Comparison of ENCODE assay signal across 8 mouse cellular contexts in genomic region chr5:115301615-115302014, GRCm38 (mm10). TPM values are rescaled to one million over a fixed set of nuclear protein-coding genes. Genes with fewer than 3 reads are reported as not detected.
DNase-seq lines count a peak whose midpoint lies in the region; ATAC-seq and TF ChIP-seq lines count a peak whose summit lies in the region.

No protein-coding gene starts in this region.

- WGBS in lung, embryonic 15.5 days = 16% methylated on average over 13 of the region's 13 CpGs
- 32% methylated on average over 13 of the region's 13 CpGs for WGBS in forebrain, embryonic 11.5 days
- 16% methylated on average over 13 of the region's 13 CpGs for WGBS in kidney, postnatal 0 days
- 29% methylated on average over 13 of the region's 13 CpGs for WGBS in neural tube, embryonic 14.5 days

- H3K36me3 ChIP-seq in lung, embryonic 15.5 days = peaks cover 24% of the 10 kb centered on the region
- H3K36me3 ChIP-seq in forebrain, embryonic 11.5 days (ENCODE audit: control insufficient read depth, insufficient read depth, low read length) = peaks cover 8% of the 10 kb centered on the region
- peaks cover 15% of the 10 kb centered on the region for H3K36me3 ChIP-seq in kidney, postnatal 0 days (ENCODE audit: insufficient read depth, low read length)
- peaks cover 13% of the 10 kb centered on the region for H3K36me3 ChIP-seq in neural tube, embryonic 14.5 days (ENCODE audit: control insufficient read depth, insufficient read depth, low read length)

- DNase-seq in lung, postnatal 14 days = no peak
- no peak for DNase-seq in forebrain, embryonic 11.5 days (ENCODE audit: low spot score)
- no peak for DNase-seq in kidney, postnatal 0 days (ENCODE audit: low spot score)
- DNase-seq in T-cell, adult 2 months (ENCODE audit: low spot score) = no peak
- no peak for DNase-seq in urinary bladder, postnatal 14 days (ENCODE audit: low spot score)

- peak overlapping the region; percentile 52 for H3K9ac ChIP-seq in lung, embryonic 15.5 days
- peak overlapping the region; percentile 51; the same call in 1 of the 2 replicates for H3K9ac ChIP-seq in forebrain, embryonic 11.5 days (ENCODE audit: low read length)
- H3K9ac ChIP-seq in kidney, postnatal 0 days (ENCODE audit: low read depth, low read length) = peak overlapping the region; percentile 49
- H3K9ac ChIP-seq in neural tube, embryonic 14.5 days (replicated peaks; ENCODE audit: low read depth, low read length) = peak overlapping the region; percentile 57

- no peaks in the 10 kb centered on the region for H3K27me3 ChIP-seq in lung, embryonic 15.5 days
- H3K27me3 ChIP-seq in forebrain, embryonic 11.5 days (ENCODE audit: control insufficient read depth, insufficient read depth, low read length) = peaks cover 4% of the 10 kb centered on the region; the same call in 1 of the 2 replicates
- H3K27me3 ChIP-seq in kidney, postnatal 0 days (ENCODE audit: insufficient read depth, low read length) = no peaks in the 10 kb centered on the region
- H3K27me3 ChIP-seq in neural tube, embryonic 14.5 days (ENCODE audit: control insufficient read depth, insufficient read depth, low read length) = no peaks in the 10 kb centered on the region

- peak overlapping the region; percentile 83 for H3K4me2 ChIP-seq in lung, embryonic 15.5 days
- H3K4me2 ChIP-seq in forebrain, embryonic 11.5 days (ENCODE audit: low read depth, low read length, severe bottlenecking) = peak overlapping the region; percentile 76
- peak overlapping the region; percentile 62 for H3K4me2 ChIP-seq in kidney, postnatal 0 days (ENCODE audit: low read length)
- H3K4me2 ChIP-seq in neural tube, embryonic 14.5 days (ENCODE audit: low read depth, low read length) = peak overlapping the region; percentile 75

- TF ChIP-seq CTCF in kidney, postnatal 0 days (IDR thresholded peaks at IDR 0.05; ENCODE audit: low read depth) = no peak

- no peak for ATAC-seq in lung, embryonic 15.5 days (ENCODE audit: borderline replicate concordance, extremely low read depth, low FRiP score, low TSS enrichment)
- ATAC-seq in forebrain, embryonic 11.5 days (replicated peaks; ENCODE audit: low FRiP score) = no peak; the same call in 1 of the 2 replicates
- no peak for ATAC-seq in kidney, postnatal 0 days (replicated peaks; ENCODE audit: low FRiP score, low read depth)
- ATAC-seq in neural tube, embryonic 14.5 days (ENCODE audit: low read depth) = no peak
- ATAC-seq in inflammation-experienced regulatory T-cells, adult 6 months = no peak

- peak overlapping the region; percentile 67 for H3K27ac ChIP-seq in lung, embryonic 15.5 days
- no peak overlapping the region for H3K27ac ChIP-seq in forebrain, embryonic 11.5 days (ENCODE audit: low read depth, low read length)
- H3K27ac ChIP-seq in kidney, postnatal 0 days = peak overlapping the region; percentile 54
- peak overlapping the region; percentile 64 for H3K27ac ChIP-seq in neural tube, embryonic 14.5 days (ENCODE audit: low read depth, low read length)

- peak overlapping the region; percentile 93 for H3K4me3 ChIP-seq in lung, embryonic 15.5 days
- peak overlapping the region; percentile 83 for H3K4me3 ChIP-seq in forebrain, embryonic 11.5 days (ENCODE audit: low read depth, low read length)
- peak overlapping the region; percentile 79 for H3K4me3 ChIP-seq in kidney, postnatal 0 days (replicated peaks; ENCODE audit: low read depth, low read length)
- peak overlapping the region; percentile 72 for H3K4me3 ChIP-seq in neural tube, embryonic 14.5 days (ENCODE audit: low read depth, low read length)

- peaks cover 28% of the 10 kb centered on the region for H3K4me1 ChIP-seq in lung, embryonic 15.5 days
- H3K4me1 ChIP-seq in forebrain, embryonic 11.5 days (replicated peaks; ENCODE audit: control insufficient read depth, insufficient read depth, low read length) = peaks cover 21% of the 10 kb centered on the region; the same call in 1 of the 2 replicates
- H3K4me1 ChIP-seq in kidney, postnatal 0 days (replicated peaks; ENCODE audit: insufficient read depth, low read length) = peaks cover 13% of the 10 kb centered on the region; the same call in 1 of the 2 replicates
- peaks cover 18% of the 10 kb centered on the region for H3K4me1 ChIP-seq in neural tube, embryonic 14.5 days (ENCODE audit: control insufficient read depth, insufficient read depth, low read length)

- H3K9me3 ChIP-seq in lung, embryonic 15.5 days = no peaks in the 10 kb centered on the region
- no peaks in the 10 kb centered on the region for H3K9me3 ChIP-seq in forebrain, embryonic 11.5 days (ENCODE audit: control insufficient read depth, low read length)
- no peaks in the 10 kb centered on the region for H3K9me3 ChIP-seq in kidney, postnatal 0 days (replicated peaks; ENCODE audit: low read length)
- H3K9me3 ChIP-seq in neural tube, embryonic 14.5 days (ENCODE audit: control insufficient read depth, low read length) = no peaks in the 10 kb centered on the region

RNA-seq across cellular contexts. Expression of gene Dynll1, which starts 0.8 kb away (rescaled TPM):
- polyA plus RNA-seq in lung, embryonic 15.5 days (2015; fragmentation: Nextera tagmentation; extraction: Ambion mirVana) = 1,439 and 1,513 TPM in 2 replicates
- 1,518 and 1,534 TPM in 2 replicates for polyA plus RNA-seq in forebrain, embryonic 11.5 days (2014; fragmentation: Nextera tagmentation; extraction: Ambion mirVana)
- polyA plus RNA-seq in kidney, postnatal 0 days (2015; fragmentation: Nextera tagmentation; extraction: Ambion mirVana) = 1,395 and 1,475 TPM in 2 replicates
- 1,143 and 1,163 TPM in 2 replicates for polyA plus RNA-seq in neural tube, embryonic 14.5 days (2014; fragmentation: Nextera tagmentation; extraction: Ambion mirVana)
- polyA plus RNA-seq in inflammation-experienced regulatory T-cells, adult 6 months (2017; shearing (Covaris generic)) = 100 to 1,000 TPM; 360 to 571 (median 381) TPM

RNA-seq across cellular contexts. Expression of gene Coq5, which starts 22.1 kb away (rescaled TPM):
- polyA plus RNA-seq in lung, embryonic 15.5 days (2015; fragmentation: Nextera tagmentation; extraction: Ambion mirVana) = 37.6 and 40.4 TPM in 2 replicates
- 57.1 and 58.2 TPM in 2 replicates for polyA plus RNA-seq in forebrain, embryonic 11.5 days (2014; fragmentation: Nextera tagmentation; extraction: Ambion mirVana)
- polyA plus RNA-seq in kidney, postnatal 0 days (2015; fragmentation: Nextera tagmentation; extraction: Ambion mirVana) = 44.7 and 46.6 TPM in 2 replicates
- polyA plus RNA-seq in neural tube, embryonic 14.5 days (2014; fragmentation: Nextera tagmentation; extraction: Ambion mirVana) = 58.5 and 61.8 TPM in 2 replicates
- polyA plus RNA-seq in inflammation-experienced regulatory T-cells, adult 6 months (2017; shearing (Covaris generic)) = 10 to 100 TPM; 26.0 to 35.4 (median 31.6) TPM

RNA-seq across cellular contexts. Expression of gene Srsf9, which starts 25.4 kb away (rescaled TPM):
- polyA plus RNA-seq in lung, embryonic 15.5 days (2015; fragmentation: Nextera tagmentation; extraction: Ambion mirVana) = 262 and 286 TPM in 2 replicates
- polyA plus RNA-seq in forebrain, embryonic 11.5 days (2014; fragmentation: Nextera tagmentation; extraction: Ambion mirVana) = 373 and 388 TPM in 2 replicates
- polyA plus RNA-seq in kidney, postnatal 0 days (2015; fragmentation: Nextera tagmentation; extraction: Ambion mirVana) = 234 and 251 TPM in 2 replicates
- polyA plus RNA-seq in neural tube, embryonic 14.5 days (2014; fragmentation: Nextera tagmentation; extraction: Ambion mirVana) = 123 and 140 TPM in 2 replicates
- polyA plus RNA-seq in inflammation-experienced regulatory T-cells, adult 6 months (2017; shearing (Covaris generic)) = 10 to 100 TPM; 15.7 to 26.8 (median 26.5) TPM

RNA-seq across cellular contexts. Expression of gene Rnf10, which starts 28.9 kb away (rescaled TPM):
- 141 and 150 TPM in 2 replicates for polyA plus RNA-seq in lung, embryonic 15.5 days (2015; fragmentation: Nextera tagmentation; extraction: Ambion mirVana)
- 109 and 110 TPM in 2 replicates for polyA plus RNA-seq in forebrain, embryonic 11.5 days (2014; fragmentation: Nextera tagmentation; extraction: Ambion mirVana)
- 120 and 124 TPM in 2 replicates for polyA plus RNA-seq in kidney, postnatal 0 days (2015; fragmentation: Nextera tagmentation; extraction: Ambion mirVana)
- polyA plus RNA-seq in neural tube, embryonic 14.5 days (2014; fragmentation: Nextera tagmentation; extraction: Ambion mirVana) = 94.0 and 116 TPM in 2 replicates
- 10 to 100 TPM; 29.8 to 37.7 (median 35.6) TPM for polyA plus RNA-seq in inflammation-experienced regulatory T-cells, adult 6 months (2017; shearing (Covaris generic))

RNA-seq across cellular contexts. Expression of gene Gatc, which starts 39.4 kb away (rescaled TPM):
- polyA plus RNA-seq in lung, embryonic 15.5 days (2015; fragmentation: Nextera tagmentation; extraction: Ambion mirVana) = 20.7 and 24.2 TPM in 2 replicates
- 51.5 and 51.6 TPM in 2 replicates for polyA plus RNA-seq in forebrain, embryonic 11.5 days (2014; fragmentation: Nextera tagmentation; extraction: Ambion mirVana)
- 19.8 and 20.8 TPM in 2 replicates for polyA plus RNA-seq in kidney, postnatal 0 days (2015; fragmentation: Nextera tagmentation; extraction: Ambion mirVana)
- 45.4 and 53.5 TPM in 2 replicates for polyA plus RNA-seq in neural tube, embryonic 14.5 days (2014; fragmentation: Nextera tagmentation; extraction: Ambion mirVana)
- polyA plus RNA-seq in inflammation-experienced regulatory T-cells, adult 6 months (2017; shearing (Covaris generic)) = 10 to 100 TPM; 10.7 to 12.5 (median 11.3) TPM
